Comparison of ENCODE assay signal across 8 mouse cellular contexts in genomic region chr9:112447515-112447914, GRCm38 (mm10).
DNase-seq lines count a peak whose midpoint lies in the region; ATAC-seq and TF ChIP-seq lines count a peak whose summit lies in the region.

No protein-coding gene starts in this region.

- 32% methylated on average over 2 of the region's 2 CpGs for WGBS in thymus, adult 2 months
- 11% methylated on average over 2 of the region's 2 CpGs for WGBS in forebrain, embryonic 11.5 days
- 22% methylated on average over 2 of the region's 2 CpGs for WGBS in limb, embryonic 10.5 days

- H3K4me1 ChIP-seq in thymus, adult 2 months (replicated peaks; ENCODE audit: control insufficient read depth, insufficient read depth, low read length) = no peaks in the 10 kb centered on the region
- H3K4me1 ChIP-seq in forebrain, embryonic 11.5 days (replicated peaks; ENCODE audit: control insufficient read depth, insufficient read depth, low read length) = no peaks in the 10 kb centered on the region
- H3K4me1 ChIP-seq in limb, embryonic 10.5 days = no peaks in the 10 kb centered on the region

- H3K9ac ChIP-seq in forebrain, embryonic 11.5 days (ENCODE audit: low read length) = no peak overlapping the region

- no peaks in the 10 kb centered on the region for H3K36me3 ChIP-seq in thymus, adult 2 months (ENCODE audit: control insufficient read depth, insufficient read depth, low read length)
- H3K36me3 ChIP-seq in forebrain, embryonic 11.5 days (ENCODE audit: control insufficient read depth, insufficient read depth, low read length) = no peaks in the 10 kb centered on the region
- no peaks in the 10 kb centered on the region for H3K36me3 ChIP-seq in limb, embryonic 10.5 days

- H3K27me3 ChIP-seq in thymus, adult 2 months (ENCODE audit: control insufficient read depth, insufficient read depth, low read length) = no peaks in the 10 kb centered on the region
- no peaks in the 10 kb centered on the region for H3K27me3 ChIP-seq in forebrain, embryonic 11.5 days (ENCODE audit: control insufficient read depth, insufficient read depth, low read length)
- H3K27me3 ChIP-seq in limb, embryonic 10.5 days (ENCODE audit: low read depth, poor library complexity, severe bottlenecking) = no peaks in the 10 kb centered on the region

- no peak overlapping the region for H3K4me2 ChIP-seq in forebrain, embryonic 11.5 days (ENCODE audit: low read depth, low read length, severe bottlenecking)

- TF ChIP-seq POLR2A in thymus, adult 2 months (IDR thresholded peaks at IDR 0.05; ENCODE audit: control insufficient read depth, extremely low read depth, insufficient read depth, low read length, poor library complexity) = no peak

- intact Hi-C loops in gastrocnemius, postnatal 36 days (cut with DNase I) = no loop called here

- peak; percentile 8 for DNase-seq in thymus, adult 2 months
- DNase-seq in thymus, adult 18-20 months = no peak
- peak; percentile 61 for DNase-seq in forebrain, embryonic 11.5 days (ENCODE audit: low spot score)
- DNase-seq in limb, embryonic 10.5 days (ENCODE audit: low spot score) = peak; percentile 33
- peak; percentile 5 to 6 for DNase-seq in thymus, postnatal 36 days
- no peak for DNase-seq in frontal cortex, postnatal 14 days (ENCODE audit: low spot score in 2 of 2)
- DNase-seq in gastrocnemius, postnatal 36 days = no peak

- no peaks in the 10 kb centered on the region for H3K9me3 ChIP-seq in forebrain, embryonic 11.5 days (ENCODE audit: control insufficient read depth, low read length)
- no peaks in the 10 kb centered on the region for H3K9me3 ChIP-seq in limb, embryonic 10.5 days (replicated peaks)

- TF ChIP-seq CTCF in thymus, adult 2 months (IDR thresholded peaks at IDR 0.05; ENCODE audit: borderline replicate concordance, control insufficient read depth, extremely low read depth, insufficient read depth, low read length, poor library complexity) = no peak

- no peak overlapping the region for H3K4me3 ChIP-seq in thymus, adult 2 months (ENCODE audit: control insufficient read depth, insufficient read depth, low read length)
- no peak overlapping the region for H3K4me3 ChIP-seq in forebrain, embryonic 11.5 days (ENCODE audit: low read depth, low read length)
- no peak overlapping the region for H3K4me3 ChIP-seq in limb, embryonic 10.5 days

- H3K27ac ChIP-seq in thymus, adult 2 months (ENCODE audit: control insufficient read depth, insufficient read depth, low read length) = no peak overlapping the region
- H3K27ac ChIP-seq in forebrain, embryonic 11.5 days (ENCODE audit: low read depth, low read length) = no peak overlapping the region
- no peak overlapping the region for H3K27ac ChIP-seq in limb, embryonic 10.5 days

- peak; percentile 64 for ATAC-seq in forebrain, embryonic 11.5 days (replicated peaks; ENCODE audit: low FRiP score)
- ATAC-seq in erythroid progenitor cell, adult 5-6 weeks (replicated peaks; ENCODE audit: low FRiP score, poor library complexity, severe bottlenecking) = no peak

Comparison
In these comparisons a context has a peak if more than half of its experiments do, and no peak if none do; other contexts are left out.
1. DNase-seq: peak in thymus, adult 2 months (single experiment), forebrain, embryonic 11.5 days (single experiment), limb, embryonic 10.5 days (single experiment) and thymus, postnatal 36 days (2 of 2); none in thymus, adult 18-20 months (0 of 2), frontal cortex, postnatal 14 days (0 of 2) and gastrocnemius, postnatal 36 days (0 of 2).